Mouse (Mus musculus) brown adipose tissue, adult 24 weeks (tissue): ENCODE data around the gene Slc7a12. TPM values are rescaled to one million over a fixed set of nuclear protein-coding genes. Genes with fewer than 3 reads are reported as not detected.

ENCODE experiments used
- H3K27ac ChIP-seq: fragments of 200-500 bp; replicated peaks from 2 replicates; pipeline ENCODE4 v1.5.1; 2012; ENCODE audit warnings: low read depth, mild to moderate bottlenecking, low read length
- H3K4me1 ChIP-seq: fragments of 200-500 bp; 2 replicates; pipeline ENCODE4 v1.6.1; 2012; ENCODE audit warnings: low read length, mixed read lengths; ENCODE audit not compliant: control insufficient read depth, insufficient read depth, insufficient read length
- H3K4me3 ChIP-seq: fragments of 200-500 bp; 2 replicates; pipeline ENCODE4 v1.5.1; 2012; ENCODE audit warnings: low read depth, mild to moderate bottlenecking, low read length, moderate library complexity; ENCODE audit not compliant: insufficient read depth
- polyA plus RNA-seq: library from polyadenylated mRNA; stranded (reverse); fragments of >200 nt; gene quantifications from 2 replicates; pipeline ENCODE4 v1.2.4, GENCODE M21; 2012; ENCODE audit not compliant: missing spikeins, insufficient read depth, insufficient read length

Gene Slc7a12
- polyA plus RNA-seq = not detected in 2 replicates

GRCm38 (mm10) chr3:14480397-14480796 lies at the start of gene Slc7a12:
Slc7a12 (plus strand) TSS chr3:14480697.
- no peak within 1 kb of the TSS for H3K4me3 ChIP-seq
- H3K4me1 ChIP-seq = no peaks in the 10 kb centered on the region
- no peak within 1 kb of the TSS for H3K27ac ChIP-seq

DNA sequence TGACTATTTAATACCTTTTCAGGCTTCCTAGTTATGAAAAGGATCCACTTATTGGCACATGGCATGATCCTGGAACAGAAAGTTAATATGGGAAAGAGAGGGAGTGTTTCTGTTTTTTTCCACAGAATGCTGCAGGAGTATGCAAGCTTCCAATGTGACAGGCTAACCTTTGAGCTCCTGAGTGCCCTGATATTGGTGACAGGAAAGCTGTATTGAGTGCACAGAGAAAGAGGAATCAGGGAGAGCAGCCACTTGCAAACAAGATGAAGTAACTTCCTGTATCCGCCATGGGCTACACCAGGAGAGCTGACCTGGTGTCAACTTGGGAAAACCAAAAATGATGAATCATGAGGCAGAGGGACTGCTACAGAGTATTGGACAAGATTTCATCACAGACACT lies 48.1 kb upstream of the Slc7a12 start:
- Histone ChIP-seq H3K4me1 (no peaks in the 10 kb centered on the region), H3K4me3 (no peak overlapping the region), H3K27ac (no peak overlapping the region)

GRCm38 (mm10) chr3:14446015-14446414 lies 34.5 kb upstream of the Slc7a12 start:
- H3K4me1 ChIP-seq = no peaks in the 10 kb centered on the region
- no peak overlapping the region for H3K4me3 ChIP-seq
- no peak overlapping the region for H3K27ac ChIP-seq

DNA sequence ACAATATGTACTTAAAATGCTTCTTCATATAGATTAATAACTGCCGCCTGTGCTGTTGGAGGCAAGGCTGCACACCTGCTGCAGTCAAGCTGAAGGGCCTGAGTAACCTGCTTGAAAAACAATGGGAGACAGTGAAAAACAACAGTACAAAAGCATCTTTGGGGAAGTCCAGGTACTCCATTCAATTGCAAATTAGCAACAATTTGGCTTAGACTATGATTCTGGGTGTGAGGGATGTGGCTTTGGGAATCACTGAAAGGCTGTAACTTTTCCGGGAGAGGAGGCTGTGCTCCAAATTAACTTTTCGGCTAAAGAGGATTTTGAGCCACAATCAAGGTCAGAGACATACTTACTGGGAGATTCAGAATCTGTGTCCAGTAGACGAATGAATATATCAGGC lies 33.8 kb upstream of the Slc7a12 start:
- no peak overlapping the region for H3K4me3 ChIP-seq
- peak overlapping the region; percentile 88 for H3K27ac ChIP-seq
- H3K4me1 ChIP-seq = no peaks in the 10 kb centered on the region

Other genes with a start within 250 kb of the Slc7a12 start
- gene 1810022K09Rik, start 130.6 kb downstream of the Slc7a12 start, polyA plus RNA-seq = 548 and 673 TPM in 2 replicates
- 39.2 and 47.2 TPM in 2 replicates for gene Car13, start 161.0 kb downstream of the Slc7a12 start, polyA plus RNA-seq